Mouse (Mus musculus) kidney, embryonic 15.5 days (tissue): ENCODE measurements around the gene Scn3a. TPM values are rescaled to one million over a fixed set of nuclear protein-coding genes. Genes with fewer than 3 reads are reported as not detected.

Source experiments
- ATAC-seq: fragments of 200-750 bp; cut with Nextera tagmentation; replicated peaks from 2 replicates; pipeline ENCODE4 v1.8.0; 2017; ENCODE audit warnings: moderate TSS enrichment; ENCODE audit not compliant: low FRiP score
- H3K27ac ChIP-seq: fragments of 300-500 bp; sonication (generic); 2 replicates; pipeline ENCODE4 v1.5.1; 2015; ENCODE audit warnings: mild to moderate bottlenecking, inconsistent platforms
- H3K27me3 ChIP-seq: fragments of 300-500 bp; sonication (generic); 2 replicates; pipeline ENCODE4 v1.6.1; 2015; ENCODE audit warnings: inconsistent platforms
- H3K36me3 ChIP-seq: fragments of 300-500 bp; sonication (generic); 2 replicates; pipeline ENCODE4 v1.6.1; 2015; ENCODE audit warnings: inconsistent platforms
- H3K4me1 ChIP-seq: fragments of 300-500 bp; sonication (generic); 2 replicates; pipeline ENCODE4 v1.6.1; 2015; ENCODE audit warnings: inconsistent platforms
- H3K4me2 ChIP-seq: fragments of 300-500 bp; sonication (generic); 2 replicates; pipeline ENCODE4 v1.6.1; 2015; ENCODE audit warnings: moderate library complexity, mild to moderate bottlenecking, inconsistent platforms
- H3K4me3 ChIP-seq: fragments of 300-500 bp; sonication (generic); replicated peaks from 2 replicates; pipeline ENCODE4 v1.5.1; 2015; ENCODE audit warnings: mild to moderate bottlenecking, inconsistent platforms
- H3K9ac ChIP-seq: fragments of 300-500 bp; sonication (generic); 2 replicates; pipeline ENCODE4 v1.6.1; 2015; ENCODE audit warnings: mild to moderate bottlenecking, inconsistent platforms
- H3K9me3 ChIP-seq: fragments of 300-500 bp; sonication (generic); replicated peaks from 2 replicates; pipeline ENCODE4 v1.6.1; 2016; ENCODE audit warnings: inconsistent platforms
- WGBS: fragments of 180-500 bp; shearing (Covaris S2); methylation state at CpG from one replicate; pipeline ENCODE4 v1.1.7; 2015; ENCODE audit warnings: mixed read lengths; 5-methylcytosine and 5-hydroxymethylcytosine counted together
- polyA plus RNA-seq: library from polyadenylated mRNA; unstranded; fragments of >200 nt; fragmentation: Nextera tagmentation; extraction: Ambion mirVana; gene quantifications from 2 replicates; pipeline ENCODE4 v1.2.1, GENCODE M21; 2015

Scn3a gene
- polyA plus RNA-seq, 1 experiment from 2014 or later = 1.3 TPM

- no peak for ATAC-seq
Observed at GRCm38 (mm10) chr2:65550564-65550963, 16.9 kb downstream of the Scn3a start.

GRCm38 (mm10) chr2:65548665-65549064 is 18.8 kb downstream of the Scn3a start:
- ATAC-seq = no peak
- WGBS = 81% methylated on average over 6 of the region's 6 CpGs
- H3K27ac ChIP-seq = no peak overlapping the region

More at GRCm38 (mm10) chr2:65550564-65550963, 16.9 kb downstream of the Scn3a start:
- Histone ChIP-seq H3K9ac (no peak overlapping the region), H3K4me2 (no peak overlapping the region), H3K4me1 (0 out of 2 replicates have a peak, but pooled peaks cover 3% of the 10 kb centered on the region), H3K9me3 (no peaks in the 10 kb centered on the region), H3K27me3 (no peaks in the 10 kb centered on the region), H3K27ac (no peak overlapping the region), H3K36me3 (no peaks in the 10 kb centered on the region), H3K4me3 (no peak overlapping the region)
- WGBS = 95% methylated on average over 3 of the region's 3 CpGs

GRCm38 (mm10) chr2:65547341-65547740 is 20.1 kb downstream of the Scn3a start:
- H3K9me3 ChIP-seq = no peaks in the 10 kb centered on the region
- H3K27ac ChIP-seq = no peak overlapping the region
- no peak overlapping the region for H3K4me2 ChIP-seq
- no peak overlapping the region for H3K4me3 ChIP-seq
- 60% methylated on average over 4 of the region's 4 CpGs for WGBS
- H3K36me3 ChIP-seq = no peaks in the 10 kb centered on the region
- no peak overlapping the region for H3K9ac ChIP-seq
- no peak for ATAC-seq
- peaks cover 6% of the 10 kb centered on the region; the same call in 1 of the 2 replicates for H3K4me1 ChIP-seq
- no peaks in the 10 kb centered on the region for H3K27me3 ChIP-seq

More at GRCm38 (mm10) chr2:65548665-65549064, 18.8 kb downstream of the Scn3a start:
- no peak overlapping the region for H3K4me3 ChIP-seq
- H3K9me3 ChIP-seq = no peaks in the 10 kb centered on the region
- no peaks in the 10 kb centered on the region for H3K36me3 ChIP-seq
- no peak overlapping the region for H3K4me2 ChIP-seq
- no peak overlapping the region for H3K9ac ChIP-seq
- H3K4me1 ChIP-seq = 0 out of 2 replicates have a peak, but pooled peaks cover 3% of the 10 kb centered on the region
- H3K27me3 ChIP-seq = no peaks in the 10 kb centered on the region

- no peak overlapping the region for H3K9ac ChIP-seq
- no peaks in the 10 kb centered on the region for H3K36me3 ChIP-seq
- H3K4me2 ChIP-seq = 0 out of 2 replicates have a peak overlapping the region, but pooled peaks have one; percentile 4
- H3K4me1 ChIP-seq = peaks cover 5% of the 10 kb centered on the region; the same call in 1 of the 2 replicates
- peak; percentile 60; the same call in 1 of the 2 replicates for ATAC-seq
- no peaks in the 10 kb centered on the region for H3K27me3 ChIP-seq
- WGBS = 25% methylated on average over 10 of the region's 10 CpGs
- no peaks in the 10 kb centered on the region for H3K9me3 ChIP-seq
- no peak overlapping the region for H3K27ac ChIP-seq
- no peak overlapping the region for H3K4me3 ChIP-seq
Observed at GRCm38 (mm10) chr2:65542906-65543592, 24.4 kb downstream of the Scn3a start.

- Histone ChIP-seq H3K4me2 (no peak overlapping the region), H3K9ac (no peak overlapping the region), H3K36me3 (no peaks in the 10 kb centered on the region), H3K4me3 (no peak overlapping the region), H3K4me1 (peaks cover 5% of the 10 kb centered on the region; the same call in 1 of the 2 replicates), H3K27ac (no peak overlapping the region), H3K27me3 (no peaks in the 10 kb centered on the region), H3K9me3 (no peaks in the 10 kb centered on the region)
- ATAC-seq = no peak
- 68% methylated on average over 1 of the region's 1 CpGs for WGBS
Observed at GRCm38 (mm10) chr2:65541781-65542180, 25.6 kb downstream of the Scn3a start.

- no peak overlapping the region for H3K4me3 ChIP-seq
- no peak overlapping the region for H3K27ac ChIP-seq
- no peak overlapping the region for H3K9ac ChIP-seq
- 39% methylated on average over 5 of the region's 5 CpGs for WGBS
- H3K4me1 ChIP-seq = peaks cover 5% of the 10 kb centered on the region; the same call in 1 of the 2 replicates
- no peaks in the 10 kb centered on the region for H3K36me3 ChIP-seq
- ATAC-seq = no peak
- H3K9me3 ChIP-seq = no peaks in the 10 kb centered on the region
- H3K27me3 ChIP-seq = no peaks in the 10 kb centered on the region
- H3K4me2 ChIP-seq = no peak overlapping the region
Observed at GRCm38 (mm10) chr2:65538436-65538835, 29.0 kb downstream of the Scn3a start.

- WGBS = 73% methylated on average over 10 of the region's 10 CpGs
- Histone ChIP-seq H3K9me3 (no peaks in the 10 kb centered on the region), H3K36me3 (no peaks in the 10 kb centered on the region), H3K4me3 (no peak overlapping the region), H3K9ac (no peak overlapping the region), H3K4me2 (no peak overlapping the region), H3K27ac (no peak overlapping the region), H3K27me3 (no peaks in the 10 kb centered on the region), H3K4me1 (no peaks in the 10 kb centered on the region)
- ATAC-seq = no peak
Observed at GRCm38 (mm10) chr2:65532127-65532854, 35.1 kb downstream of the Scn3a start.

- Histone ChIP-seq H3K4me1 (no peaks in the 10 kb centered on the region), H3K9ac (no peak overlapping the region), H3K4me2 (no peak overlapping the region), H3K36me3 (no peaks in the 10 kb centered on the region), H3K27ac (no peak overlapping the region), H3K9me3 (no peaks in the 10 kb centered on the region), H3K4me3 (no peak overlapping the region), H3K27me3 (no peaks in the 10 kb centered on the region)
- no peak for ATAC-seq
- WGBS = 69% methylated on average over 5 of the region's 5 CpGs
Observed at GRCm38 (mm10) chr2:65529148-65529547, 38.3 kb downstream of the Scn3a start.

GRCm38 (mm10) chr2:65516703-65517102 is 50.7 kb downstream of the Scn3a start:
- H3K4me3 ChIP-seq = no peak overlapping the region
- H3K9me3 ChIP-seq = no peaks in the 10 kb centered on the region
- H3K27me3 ChIP-seq = no peaks in the 10 kb centered on the region
- H3K9ac ChIP-seq = no peak overlapping the region
- no peak for ATAC-seq
- no peaks in the 10 kb centered on the region for H3K36me3 ChIP-seq
- H3K4me1 ChIP-seq = no peaks in the 10 kb centered on the region
- no peak overlapping the region for H3K4me2 ChIP-seq
- no peak overlapping the region for H3K27ac ChIP-seq
- whole genome bisulfite sequencing = 60% methylated on average over 6 of the region's 6 CpGs

- ATAC-seq = no peak
- Histone ChIP-seq H3K4me3 (no peak overlapping the region), H3K9me3 (no peaks in the 10 kb centered on the region), H3K36me3 (no peaks in the 10 kb centered on the region), H3K27ac (no peak overlapping the region), H3K4me1 (no peaks in the 10 kb centered on the region), H3K27me3 (no peaks in the 10 kb centered on the region), H3K9ac (no peak overlapping the region), H3K4me2 (no peak overlapping the region)
- WGBS = 85% methylated on average over 12 of the region's 12 CpGs
Observed at GRCm38 (mm10) chr2:65508217-65508616, 59.2 kb downstream of the Scn3a start.

GRCm38 (mm10) chr2:65490450-65490849 is 77.0 kb downstream of the Scn3a start:
- H3K36me3 ChIP-seq = no peaks in the 10 kb centered on the region
- no peak overlapping the region for H3K4me3 ChIP-seq
- no peaks in the 10 kb centered on the region for H3K9me3 ChIP-seq
- no peak for ATAC-seq
- H3K4me2 ChIP-seq = no peak overlapping the region
- H3K4me1 ChIP-seq = no peaks in the 10 kb centered on the region
- no peaks in the 10 kb centered on the region for H3K27me3 ChIP-seq
- H3K27ac ChIP-seq = no peak overlapping the region
- WGBS = 75% methylated on average over 9 of the region's 9 CpGs
- no peak overlapping the region for H3K9ac ChIP-seq

- Histone ChIP-seq H3K9ac (no peak overlapping the region), H3K27ac (no peak overlapping the region), H3K4me1 (0 out of 2 replicates have a peak, but pooled peaks cover 10% of the 10 kb centered on the region), H3K4me3 (no peak overlapping the region), H3K27me3 (no peaks in the 10 kb centered on the region), H3K4me2 (no peak overlapping the region), H3K9me3 (no peaks in the 10 kb centered on the region), H3K36me3 (no peaks in the 10 kb centered on the region)
- peak; percentile 36; the same call in 1 of the 2 replicates for ATAC-seq
- 47% methylated on average over 3 of the region's 3 CpGs for WGBS
Observed at GRCm38 (mm10) chr2:65483434-65483833, 84.0 kb downstream of the Scn3a start.
